Mouse (Mus musculus) heart, adult 2 months (tissue): ENCODE data around the gene H2-Q7. TPM values are rescaled to one million over a fixed set of nuclear protein-coding genes. Genes with fewer than 3 reads are reported as not detected.
"Not testable (repeated sequence)": the region's sequence is repeated elsewhere in the genome, so short reads cannot be mapped to it uniquely, and the experiment has no call there.

Source experiments
- DNase-seq, 2 experiments: peaks; one replicate each; pipeline ENCODE4 v3.0.0; 2021
- H3K27ac ChIP-seq: fragments of 200-600 bp; 2 replicates; pipeline ENCODE4 v1.8.1; 2022
- H3K27me3 ChIP-seq: fragments of 200-500 bp; 2 replicates; pipeline ENCODE4 v1.6.1; 2012; ENCODE audit warnings: mild to moderate bottlenecking, low read length, inconsistent platforms, mixed read lengths; ENCODE audit not compliant: control insufficient read depth, insufficient read depth
- H3K36me3 ChIP-seq: fragments of 200-500 bp; 2 replicates; pipeline ENCODE4 v1.6.1; 2012; ENCODE audit warnings: low read length, inconsistent platforms; ENCODE audit not compliant: control insufficient read depth, insufficient read depth
- H3K4me1 ChIP-seq: fragments of 200-500 bp; 2 replicates; pipeline ENCODE4 v1.6.1; 2011; ENCODE audit warnings: low read length; ENCODE audit not compliant: control insufficient read depth, insufficient read depth
- H3K4me3 ChIP-seq: fragments of 200-600 bp; 2 replicates; pipeline ENCODE4 v1.8.1; 2022
- H3K79me2 ChIP-seq: fragments of 200-500 bp; replicated peaks from 2 replicates; pipeline ENCODE4 v1.6.1; 2012; ENCODE audit warnings: mild to moderate bottlenecking, inconsistent platforms, low read length, moderate library complexity, mixed read lengths; ENCODE audit not compliant: control insufficient read depth, insufficient read depth
- H3K9ac ChIP-seq: fragments of 200-500 bp; 2 replicates; pipeline ENCODE4 v1.6.1; 2012; ENCODE audit warnings: low read depth, mild to moderate bottlenecking, control low read depth, inconsistent platforms, low read length, mixed read lengths
- CTCF ChIP-seq: fragments of 200-600 bp; IDR thresholded peaks from 2 replicates; pipeline ENCODE4 v1.8.1; 2022; ENCODE audit warnings: antibody characterized with exemption, mild to moderate bottlenecking, moderate library complexity
- EP300 ChIP-seq: fragments of 200-500 bp; IDR thresholded peaks from 2 replicates; pipeline ENCODE4 v1.6.1; 2011; ENCODE audit warnings: low read depth, low read length, control low read depth; ENCODE audit not compliant: insufficient read depth
- POLR2A ChIP-seq: fragments of 200-500 bp; IDR thresholded peaks from 2 replicates; pipeline ENCODE4 v1.6.1; 2011; ENCODE audit warnings: mild to moderate bottlenecking, low read depth, low read length, control low read depth; ENCODE audit not compliant: insufficient read depth
- WGBS: fragments of 180-500 bp; shearing (Covaris S2); methylation state at CpG from one replicate; pipeline ENCODE4 v1.1.7; 2018; 5-methylcytosine and 5-hydroxymethylcytosine counted together
- intact Hi-C: fragments of 180-260 bp; cut with DNase I; formaldehyde crosslinking; loops from one replicate; pipeline ENCODE4 v1.15.1; 2025
- polyA plus RNA-seq: library from polyadenylated mRNA; depleted of rRNA; stranded (reverse); fragments of >200 nt; gene quantifications from 2 replicates; pipeline ENCODE4 v1.2.3, GENCODE M21; 2012
- total RNA-seq, 2 experiments: library from RNA; stranded (reverse); gene quantifications; 2 replicates each; pipeline ENCODE4 v1.2.3; 2021

Gene H2-Q7
- total and polyA plus RNA-seq, 3 experiments = 1.1 to 78.2 (median 1.9) TPM

DNA sequence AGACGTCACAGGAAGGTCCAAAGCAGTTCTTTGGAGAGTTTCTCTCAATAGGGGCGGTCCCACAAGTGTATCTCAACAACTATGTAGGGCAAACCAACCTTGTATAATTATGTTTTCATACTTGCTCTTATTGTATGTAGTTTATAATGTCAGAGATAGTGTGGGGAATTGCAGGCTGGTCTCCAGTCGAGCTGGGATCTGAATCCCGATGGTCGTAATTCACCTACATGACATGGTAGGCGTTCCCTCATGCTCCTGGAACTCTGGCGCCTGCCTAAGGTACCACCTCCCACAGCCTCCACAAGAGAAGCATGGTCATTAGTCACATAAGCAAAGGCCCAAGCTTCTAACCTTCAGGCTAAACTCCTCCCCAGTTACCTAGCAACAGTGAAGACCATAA, 20.2 kb upstream of the H2-Q7 start:
- TF ChIP-seq CTCF (no peak), POLR2A (no peak), EP300 (no peak)
- Histone ChIP-seq H3K4me3 (no peak overlapping the region), H3K27me3 (no peaks in the 10 kb centered on the region; the same call in 1 of the 2 replicates), H3K9ac (no peak overlapping the region), H3K36me3 (no peaks in the 10 kb centered on the region), H3K79me2 (no peaks in the 10 kb centered on the region), H3K4me1 (no peaks in the 10 kb centered on the region), H3K27ac (no peak overlapping the region)
- intact Hi-C loops = no loop called here
- no peak for DNase-seq
- WGBS = 78% methylated on average over 7 of the region's 7 CpGs

DNA sequence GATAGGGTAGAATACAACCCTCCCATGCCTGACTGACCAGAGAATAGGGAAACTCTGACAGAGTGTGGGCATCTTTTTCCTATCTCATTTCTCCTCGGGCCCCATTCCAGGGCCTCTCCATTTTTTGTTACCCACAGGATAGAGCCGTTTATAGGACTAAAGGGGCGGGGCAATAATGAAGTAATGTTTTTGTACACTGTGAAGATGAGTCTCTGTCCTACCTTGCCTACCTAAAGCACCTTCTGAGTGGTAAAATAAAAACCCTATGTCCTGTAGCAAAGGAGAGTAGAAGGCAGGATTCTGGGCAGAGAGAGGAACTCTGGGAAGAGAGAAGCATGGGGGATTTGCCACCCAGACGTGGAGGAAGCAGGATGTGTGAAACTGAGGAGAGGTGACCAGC, 19.4 kb upstream of the H2-Q7 start:
- H3K4me3 ChIP-seq, H3K4me1 ChIP-seq, H3K27me3 ChIP-seq, H3K9ac ChIP-seq, H3K36me3 ChIP-seq, DNase-seq, H3K27ac ChIP-seq, H3K79me2 ChIP-seq, intact Hi-C loops: not testable (repeated sequence)
- 39% methylated on average over 4 of the region's 4 CpGs for WGBS

- DNase-seq = peak in 1 of 2 experiments; percentile 36
- intact Hi-C loops, H3K27me3 ChIP-seq, H3K9ac ChIP-seq, H3K4me3 ChIP-seq, H3K4me1 ChIP-seq, H3K36me3 ChIP-seq, H3K79me2 ChIP-seq, H3K27ac ChIP-seq: not testable (repeated sequence)
- 14% methylated on average over 11 of the region's 11 CpGs for WGBS
- peak; percentile 72 for TF ChIP-seq CTCF
Observed at GRCm38 (mm10) chr17:35420206-35420810, 18.6 kb upstream of the H2-Q7 start.

- 89% methylated on average over 4 of the region's 4 CpGs for WGBS
- intact Hi-C loops, H3K4me3 ChIP-seq, H3K27me3 ChIP-seq, H3K4me1 ChIP-seq, H3K27ac ChIP-seq, H3K36me3 ChIP-seq, H3K9ac ChIP-seq, H3K79me2 ChIP-seq, DNase-seq: not testable (repeated sequence)
Observed at GRCm38 (mm10) chr17:35421331-35421730, 17.6 kb upstream of the H2-Q7 start.

GRCm38 (mm10) chr17:35422360-35422759, 16.6 kb upstream of the H2-Q7 start:
- H3K36me3 ChIP-seq, H3K4me1 ChIP-seq, intact Hi-C loops, H3K4me3 ChIP-seq, H3K9ac ChIP-seq, H3K79me2 ChIP-seq, DNase-seq, H3K27me3 ChIP-seq, H3K27ac ChIP-seq: not testable (repeated sequence)
- 88% methylated on average over 5 of the region's 5 CpGs for WGBS

DNA sequence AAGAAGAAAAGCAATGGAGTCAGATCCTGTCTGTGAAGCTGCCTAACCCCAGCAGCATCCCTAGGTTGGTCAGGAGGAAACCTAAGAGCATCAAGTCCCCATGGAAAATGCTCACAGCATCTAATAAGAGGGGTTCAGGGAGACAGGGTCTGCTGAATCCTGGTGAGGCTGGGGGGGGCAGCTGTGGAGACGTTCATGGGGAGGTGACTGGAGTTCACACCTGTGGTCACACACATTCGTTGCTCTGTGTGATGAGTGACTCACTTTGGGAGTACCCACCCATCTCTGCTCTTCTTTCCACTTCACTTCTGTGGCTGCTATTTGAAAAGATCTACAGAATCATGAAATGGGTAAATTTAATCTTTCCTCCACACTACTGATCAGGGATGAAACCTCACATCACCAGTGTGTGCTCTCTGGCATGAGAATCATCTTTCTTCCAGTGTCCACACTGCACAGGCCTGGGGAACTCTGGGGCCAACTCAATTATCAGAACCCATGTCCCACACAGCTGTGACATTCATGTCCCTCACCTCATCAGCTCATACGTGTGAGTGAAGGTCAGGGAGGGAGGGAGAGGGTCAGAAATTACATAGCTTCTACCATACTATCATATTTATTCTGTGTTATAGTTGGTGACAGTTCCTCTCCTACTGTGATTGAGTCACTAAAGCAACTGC, 15.7 kb upstream of the H2-Q7 start:
- H3K9ac ChIP-seq, intact Hi-C loops, H3K79me2 ChIP-seq, H3K27ac ChIP-seq, H3K27me3 ChIP-seq, H3K36me3 ChIP-seq, H3K4me3 ChIP-seq, H3K4me1 ChIP-seq: not testable (repeated sequence)
- 59% methylated on average over 3 of the region's 3 CpGs for WGBS
- peak in 1 of 2 experiments; percentile 5 for DNase-seq

- WGBS = 92% methylated on average over 3 of the region's 3 CpGs
- H3K4me3 ChIP-seq, H3K9ac ChIP-seq, H3K27me3 ChIP-seq, DNase-seq, H3K36me3 ChIP-seq, H3K4me1 ChIP-seq, H3K27ac ChIP-seq, H3K79me2 ChIP-seq, intact Hi-C loops: not testable (repeated sequence)
Observed at GRCm38 (mm10) chr17:35424106-35424505, 14.8 kb upstream of the H2-Q7 start.
